Mouse (Mus musculus) MEL (cell line): ENCODE measurements around the gene Mrpl58. TPM values are rescaled to one million over a fixed set of nuclear protein-coding genes. Genes with fewer than 3 reads are reported as not detected.

Source experiments
- DNase-seq: peaks from one replicate; pipeline ENCODE4 v3.0.0; 2011; ENCODE audit warnings: low read depth, low spot score
- H3K27ac ChIP-seq: 2 replicates; pipeline ENCODE4 v1.5.1; 2012; ENCODE audit warnings: low read depth, mild to moderate bottlenecking, control low read depth, low read length, moderate library complexity; ENCODE audit not compliant: control insufficient read depth
- H3K27me3 ChIP-seq, 2 experiments: fragments of 150-350 bp in 1 of 2; sonication (generic) in 1 of 2; 2 replicates each; pipeline ENCODE4 v1.6.1; 2012; ENCODE audit warnings: low read length in 2 of 2, mild to moderate bottlenecking in 2 of 2, improper control_type of control experiment in 1 of 2, moderate library complexity in 1 of 2; ENCODE audit not compliant: insufficient read depth in 2 of 2, control insufficient read depth in 1 of 2
- H3K36me3 ChIP-seq, 2 experiments: 2 replicates each; pipeline ENCODE4 v1.6.1; 2012 to 2014; ENCODE audit warnings: low read length in 2 of 2, improper control_type of control experiment in 1 of 2, inconsistent platforms in 1 of 2, mild to moderate bottlenecking in 1 of 2; ENCODE audit not compliant: insufficient read depth in 2 of 2, control insufficient read depth in 1 of 2
- H3K4me1 ChIP-seq, 2 experiments: fragments of 150-350 bp in 1 of 2; sonication (generic) in 1 of 2; 2 replicates each; pipeline ENCODE4 v1.6.1; 2012; ENCODE audit warnings: low read length in 2 of 2, improper control_type of control experiment in 1 of 2, mild to moderate bottlenecking in 1 of 2; ENCODE audit not compliant: insufficient read depth in 2 of 2, control insufficient read depth in 1 of 2
- H3K4me3 ChIP-seq, 2 experiments: fragments of 150-350 bp in 1 of 2; sonication (generic) in 1 of 2; 2 replicates each; pipeline ENCODE4 v1.5.1; 2012; ENCODE audit warnings: low read depth in 2 of 2, low read length in 2 of 2, mild to moderate bottlenecking in 2 of 2, moderate library complexity in 2 of 2, control low read depth in 1 of 2, improper control_type of control experiment in 1 of 2; ENCODE audit not compliant: control insufficient read depth in 1 of 2, insufficient read depth in 1 of 2
- H3K79me2 ChIP-seq: 2 replicates; pipeline ENCODE4 v1.6.1; 2012; ENCODE audit warnings: mild to moderate bottlenecking, low read length, moderate library complexity; ENCODE audit not compliant: control insufficient read depth, poor library complexity, insufficient read depth
- H3K9ac ChIP-seq: 2 replicates; pipeline ENCODE4 v1.6.1; 2012; ENCODE audit warnings: low read depth, mild to moderate bottlenecking, control low read depth, low read length, moderate library complexity; ENCODE audit not compliant: control insufficient read depth, poor library complexity, severe bottlenecking
- H3K9me3 ChIP-seq: fragments of 150-350 bp; sonication (generic); replicated peaks from 2 replicates; pipeline ENCODE4 v1.6.1; 2012; ENCODE audit warnings: mild to moderate bottlenecking, low read length, improper control_type of control experiment, moderate library complexity; ENCODE audit not compliant: insufficient read depth
- CHD1 ChIP-seq: IDR thresholded peaks from 2 replicates; pipeline ENCODE4 v1.6.1; 2012; ENCODE audit warnings: low read depth, mild to moderate bottlenecking, inconsistent platforms, low read length, improper control_type of control experiment
- CTCF ChIP-seq, 3 experiments: IDR thresholded peaks in 2 of 3; conservative IDR thresholded peaks in 1 of 3; 2 replicates each; pipeline ENCODE4 v1.5.1; 2011 to 2012; ENCODE audit warnings: low read length in 3 of 3, low read depth in 2 of 3, mild to moderate bottlenecking in 2 of 3, improper control_type of control experiment in 1 of 3, inconsistent platforms in 1 of 3, mixed read lengths in 1 of 3, moderate library complexity in 1 of 3; ENCODE audit not compliant: control insufficient read depth in 1 of 3, insufficient read depth in 1 of 3, poor library complexity in 1 of 3, severe bottlenecking in 1 of 3
- EP300 ChIP-seq, 2 experiments: IDR thresholded peaks; 2 replicates each; pipeline ENCODE4 v1.6.1; 2011; ENCODE audit warnings: improper control_type of control experiment in 2 of 2, low read length in 2 of 2, low read depth in 1 of 2, mild to moderate bottlenecking in 1 of 2
- GABPA ChIP-seq: IDR thresholded peaks from 2 replicates; pipeline ENCODE4 v1.6.1; 2012; ENCODE audit warnings: low read depth, mild to moderate bottlenecking, inconsistent platforms, low read length, improper control_type of control experiment, moderate library complexity
- GATA1 ChIP-seq: IDR thresholded peaks from 2 replicates; pipeline ENCODE4 v1.6.1; 2011; ENCODE audit warnings: low read depth, low read length, improper control_type of control experiment
- HCFC1 ChIP-seq: IDR thresholded peaks from 2 replicates; pipeline ENCODE4 v1.6.1; 2012; ENCODE audit warnings: low read depth, mild to moderate bottlenecking, inconsistent platforms, low read length, improper control_type of control experiment, moderate library complexity
- JUND ChIP-seq: IDR thresholded peaks from 2 replicates; pipeline ENCODE4 v1.6.1; 2011; ENCODE audit warnings: low read depth, mild to moderate bottlenecking, improper control_type of control experiment, low read length
- MAZ ChIP-seq: IDR thresholded peaks from 2 replicates; pipeline ENCODE4 v1.6.1; 2012; ENCODE audit warnings: low read depth, mild to moderate bottlenecking, inconsistent platforms, low read length, improper control_type of control experiment
- POLR2AphosphoS2 ChIP-seq: IDR thresholded peaks from 2 replicates; pipeline ENCODE4 v1.6.1; 2011; ENCODE audit warnings: low read length, improper control_type of control experiment
- POLR2AphosphoS5 ChIP-seq: IDR thresholded peaks from 2 replicates; pipeline ENCODE4 v1.6.1; 2012; ENCODE audit warnings: low read depth, borderline replicate concordance, mild to moderate bottlenecking, inconsistent platforms, low read length, moderate library complexity, mixed read lengths
- RAD21 ChIP-seq: IDR thresholded peaks from 2 replicates; pipeline ENCODE4 v1.6.1; 2011; ENCODE audit warnings: mild to moderate bottlenecking, low read depth, low read length, improper control_type of control experiment
- RCOR1 ChIP-seq: IDR thresholded peaks from 2 replicates; pipeline ENCODE4 v1.6.1; 2012; ENCODE audit warnings: low read depth, mild to moderate bottlenecking, inconsistent platforms, low read length, improper control_type of control experiment
- SIN3A ChIP-seq: IDR thresholded peaks from 2 replicates; pipeline ENCODE4 v1.6.1; 2012; ENCODE audit warnings: low read length, improper control_type of control experiment, inconsistent platforms
- SMC3 ChIP-seq: IDR thresholded peaks from 2 replicates; pipeline ENCODE4 v1.6.1; 2011; ENCODE audit warnings: low read depth, low read length, improper control_type of control experiment
- TBP ChIP-seq: IDR thresholded peaks from 2 replicates; pipeline ENCODE4 v1.8.0; 2011; ENCODE audit warnings: low read depth, low read length, improper control_type of control experiment
- TCF12 ChIP-seq: IDR thresholded peaks from 2 replicates; pipeline ENCODE4 v1.6.1; 2014; ENCODE audit warnings: low read depth, mild to moderate bottlenecking, inconsistent platforms, low read length, improper control_type of control experiment, moderate library complexity
- ZC3H11A ChIP-seq: IDR thresholded peaks from 2 replicates; pipeline ENCODE4 v1.6.1; 2012; ENCODE audit warnings: low read depth, mild to moderate bottlenecking, inconsistent platforms, low read length, improper control_type of control experiment
- ZMIZ1 ChIP-seq: IDR thresholded peaks from 2 replicates; pipeline ENCODE4 v1.6.1; 2012; ENCODE audit warnings: low read depth, mild to moderate bottlenecking, inconsistent platforms, low read length, improper control_type of control experiment, moderate library complexity
- ZNF384 ChIP-seq: IDR thresholded peaks from 2 replicates; pipeline ENCODE4 v1.6.1; 2012; ENCODE audit warnings: low read depth, mild to moderate bottlenecking, inconsistent platforms, low read length, improper control_type of control experiment
- polyA plus RNA-seq, 2 experiments: library from polyadenylated mRNA; stranded (reverse) in 1 of 2; unstranded in 1 of 2; fragments of >175 nt in 1 of 2; fragments of >200 nt in 1 of 2; gene quantifications; 2 replicates each; pipeline versions ENCODE4 v1.2.1 to v1.2.4; 2012; ENCODE audit warnings: low replicate concordance in 2 of 2, low read depth in 1 of 2; ENCODE audit not compliant: insufficient read length in 2 of 2, insufficient read depth in 1 of 2, missing spikeins in 1 of 2
- total RNA-seq: library from RNA; depleted of rRNA; stranded (reverse); fragments of 300-350 nt; gene quantifications from 2 replicates; pipeline ENCODE4 v1.2.3, GENCODE M21; 2012

Mrpl58 gene
- total and polyA plus RNA-seq, 3 experiments = 137 TPM; not detected in 1

- Histone ChIP-seq H3K9me3 (no peaks in the 10 kb centered on the region), H3K36me3 (peaks cover 0 to 6% of the 10 kb centered on the region in 2 experiments), H3K79me2 (peaks cover 12% of the 10 kb centered on the region), H3K9ac (no peak overlapping the region), H3K27ac (no peak overlapping the region), H3K4me3 (no peak overlapping the region), H3K27me3 (no peaks in the 10 kb centered on the region), H3K4me1 (peaks cover 0 to 4% of the 10 kb centered on the region in 2 experiments; a peak in 3 of 4 replicates)
- no peak for DNase-seq
- no peak for TF ChIP-seq POLR2AphosphoS5
Measured at GRCm38 (mm10) chr11:115424666-115425065, 21.1 kb downstream of the Mrpl58 start.

GRCm38 (mm10) chr11:115425671-115426070 lies 22.1 kb downstream of the Mrpl58 start:
- no peak for DNase-seq
- TF ChIP-seq TCF12 (no peak), EP300 (IDR thresholded peaks at IDR 0.05; ENCODE audit: low read depth in 1 of 2, low read length in 2 of 2) (no peak), GATA1 (no peak), ZNF384 (no peak), ZMIZ1 (no peak), JUND (no peak), RCOR1 (no peak), POLR2AphosphoS2 (no peak), TBP (no peak), CHD1 (no peak)

GRCm38 (mm10) chr11:115427482-115428331 lies 24.2 kb downstream of the Mrpl58 start:
- TF ChIP-seq MAZ (peak; percentile 49; the same call in 1 of the 2 replicates), SIN3A (0 out of 2 replicates have a peak, but pooled peaks have one; percentile 30), GABPA (no peak), SMC3 (peak; percentile 69), RAD21 (peak; percentile 56), ZC3H11A (peak; percentile 41), HCFC1 (peak; percentile 31; the same call in 1 of the 2 replicates), CTCF (IDR thresholded peaks at IDR 0.05 in 2 of 3, conservative IDR thresholded peaks at IDR 0.05 in 1 of 3; ENCODE audit: control insufficient read depth in 1 of 3, insufficient read depth in 1 of 3, low read depth in 2 of 3, low read length in 3 of 3, poor library complexity in 1 of 3, severe bottlenecking in 1 of 3) (peak; percentile 75 to 90 (median 80)), GATA1 (no peak)
- Histone ChIP-seq H3K27ac (no peak overlapping the region), H3K79me2 (no peaks in the 10 kb centered on the region), H3K9me3 (no peaks in the 10 kb centered on the region), H3K4me1 (no peaks in the 10 kb centered on the region), H3K27me3 (no peaks in the 10 kb centered on the region), H3K4me3 (no peak overlapping the region), H3K36me3 (no peaks in the 10 kb centered on the region; a peak in 2 of 4 replicates), H3K9ac (no peak overlapping the region)
- peak; percentile 80 for DNase-seq

More at GRCm38 (mm10) chr11:115425671-115426070, 22.1 kb downstream of the Mrpl58 start:
- Histone ChIP-seq H3K36me3 (peaks cover 0 to 6% of the 10 kb centered on the region in 2 experiments), H3K9me3 (no peaks in the 10 kb centered on the region), H3K4me1 (peaks cover 0 to 4% of the 10 kb centered on the region in 2 experiments; a peak in 3 of 4 replicates), H3K27me3 (no peaks in the 10 kb centered on the region), H3K4me3 (no peak overlapping the region), H3K9ac (no peak overlapping the region), H3K27ac (no peak overlapping the region), H3K79me2 (peaks cover 4% of the 10 kb centered on the region)
